Mouse (Mus musculus) testis, adult 2 months (tissue): Measurements from ENCODE around the gene Tspan5. TPM values are rescaled to one million over a fixed set of nuclear protein-coding genes. Genes with fewer than 3 reads are reported as not detected.

ENCODE experiments used
- H3K27ac ChIP-seq: fragments of 200-500 bp; 2 replicates; pipeline ENCODE4 v1.5.1; 2012; ENCODE audit warnings: low read depth, low read length; ENCODE audit not compliant: control insufficient read depth, insufficient read depth
- H3K27me3 ChIP-seq: fragments of 200-500 bp; 2 replicates; pipeline ENCODE4 v1.6.1; 2012; ENCODE audit warnings: mild to moderate bottlenecking, low read length, moderate library complexity; ENCODE audit not compliant: control insufficient read depth, insufficient read depth
- H3K36me3 ChIP-seq: fragments of 200-500 bp; 2 replicates; pipeline ENCODE4 v1.6.1; 2012; ENCODE audit warnings: mild to moderate bottlenecking, low read length; ENCODE audit not compliant: control insufficient read depth, insufficient read depth
- H3K4me1 ChIP-seq: fragments of 200-500 bp; 2 replicates; pipeline ENCODE4 v1.6.1; 2012; ENCODE audit warnings: low read length; ENCODE audit not compliant: control insufficient read depth, insufficient read depth
- H3K4me3 ChIP-seq: fragments of 200-500 bp; 2 replicates; pipeline ENCODE4 v1.5.1; 2012; ENCODE audit warnings: low read depth, mild to moderate bottlenecking, low read length, moderate library complexity, mixed read lengths; ENCODE audit not compliant: control insufficient read depth
- CTCF ChIP-seq: fragments of 200-500 bp; IDR thresholded peaks from 2 replicates; pipeline ENCODE4 v1.5.1; 2012; ENCODE audit warnings: low read depth, mild to moderate bottlenecking, inconsistent platforms, low read length, moderate library complexity; ENCODE audit not compliant: control insufficient read depth, insufficient read depth, insufficient replicate concordance
- POLR2A ChIP-seq: fragments of 200-500 bp; IDR thresholded peaks from 2 replicates; pipeline ENCODE4 v1.6.1; 2012; ENCODE audit warnings: low read depth, mild to moderate bottlenecking, inconsistent platforms, low read length, moderate library complexity; ENCODE audit not compliant: control insufficient read depth
- polyA plus RNA-seq: library from polyadenylated mRNA; depleted of rRNA; stranded (reverse); fragments of >200 nt; gene quantifications from 2 replicates; pipeline ENCODE4 v1.2.3, GENCODE M21; 2012

Tspan5 gene
- polyA plus RNA-seq, 1 experiment, result 27.9 TPM

DNA sequence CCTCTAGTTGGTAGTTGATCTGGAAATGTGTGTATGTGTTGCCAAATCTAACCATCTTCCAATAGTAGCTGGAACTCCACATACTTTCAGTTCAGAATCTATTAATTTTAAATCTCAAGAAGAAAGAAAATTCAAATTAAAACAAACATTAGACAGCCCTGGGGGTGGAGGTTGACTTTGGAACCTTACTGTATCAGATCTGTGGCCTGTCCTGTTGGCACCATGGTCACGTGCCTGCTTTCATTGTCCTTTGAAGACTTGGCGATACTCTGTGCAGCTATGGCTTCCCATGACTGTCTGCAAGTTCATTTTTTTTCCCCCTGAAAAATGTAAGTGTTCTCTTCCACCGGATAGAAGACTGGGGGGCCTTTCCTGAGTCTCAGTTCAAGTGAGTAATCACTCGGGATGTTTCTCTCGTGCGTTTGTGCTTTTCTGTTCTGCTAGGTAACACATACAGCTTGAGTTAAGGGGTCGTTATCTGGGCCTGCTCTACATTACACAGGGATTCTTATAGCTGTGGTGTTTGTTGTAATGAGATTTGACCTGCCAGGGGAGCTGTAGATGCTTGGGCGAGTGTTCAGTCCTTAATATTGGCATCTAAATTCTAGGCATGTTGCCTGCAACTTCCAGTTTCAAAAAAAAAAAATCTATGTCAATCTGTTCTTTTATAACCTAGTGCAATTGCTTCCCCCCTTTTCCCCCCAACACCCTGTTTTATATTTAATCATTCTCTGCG, 32.0 kb downstream of the Tspan5 start:
- Histone ChIP-seq H3K27ac (no peak overlapping the region), H3K4me1 (peaks cover 5% of the 10 kb centered on the region; the same call in 1 of the 2 replicates), H3K36me3 (no peaks in the 10 kb centered on the region), H3K27me3 (no peaks in the 10 kb centered on the region), H3K4me3 (no peak overlapping the region)
- no peak for TF ChIP-seq CTCF
- TF ChIP-seq POLR2A, result no peak

- H3K27me3 ChIP-seq, result no peaks in the 10 kb centered on the region
- no peak for TF ChIP-seq POLR2A
- no peak for TF ChIP-seq CTCF
- no peaks in the 10 kb centered on the region for H3K36me3 ChIP-seq
- no peak overlapping the region for H3K4me3 ChIP-seq
- no peak overlapping the region for H3K27ac ChIP-seq
- peaks cover 5% of the 10 kb centered on the region; the same call in 1 of the 2 replicates for H3K4me1 ChIP-seq
Measured at GRCm38 (mm10) chr3:138774607-138774943, 32.6 kb downstream of the Tspan5 start.

DNA sequence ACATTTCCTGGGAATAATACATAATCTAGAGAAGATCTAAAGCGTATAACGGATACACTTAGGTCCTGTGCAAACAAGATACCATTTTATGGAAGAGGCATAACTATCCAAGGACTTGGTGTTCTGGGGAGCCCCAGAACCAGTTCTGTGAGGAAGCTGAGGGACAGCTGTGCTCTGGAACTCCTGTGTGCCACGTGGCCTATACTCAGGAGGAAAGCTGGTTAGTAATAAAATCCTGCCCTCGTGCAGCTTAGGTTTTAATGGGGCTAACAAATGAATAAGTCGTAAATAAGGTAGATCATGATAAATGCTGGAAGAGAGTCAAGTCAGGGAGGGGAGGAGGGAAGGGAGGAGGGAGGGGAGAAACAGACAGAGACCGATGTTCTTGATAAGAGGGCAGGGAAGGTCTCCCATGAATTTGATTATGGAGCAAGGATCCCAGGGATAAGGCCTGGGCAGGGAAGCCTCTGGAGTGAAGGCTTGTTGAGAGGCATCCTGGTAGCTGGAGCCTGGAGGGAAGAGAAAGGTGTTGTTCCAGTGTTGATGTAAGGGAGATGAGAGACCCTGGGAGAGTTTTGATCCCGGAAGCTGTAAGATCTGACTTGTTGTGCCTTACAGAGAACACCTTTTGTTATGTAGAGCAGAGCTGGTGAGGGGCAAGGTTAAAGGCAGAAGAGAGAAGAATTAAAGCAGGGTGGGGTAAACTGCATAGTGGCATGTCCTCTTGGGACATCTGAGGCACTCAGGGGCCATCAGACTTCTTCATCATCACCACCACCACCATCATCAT, 34.1 kb downstream of the Tspan5 start:
- TF ChIP-seq CTCF (no peak), POLR2A (no peak)
- Histone ChIP-seq H3K4me3 (no peak overlapping the region), H3K27ac (no peak overlapping the region), H3K36me3 (no peaks in the 10 kb centered on the region), H3K4me1 (peaks cover 1% of the 10 kb centered on the region; the same call in 1 of the 2 replicates), H3K27me3 (no peaks in the 10 kb centered on the region)

GRCm38 (mm10) chr3:138781492-138781891, 39.5 kb downstream of the Tspan5 start:
- Histone ChIP-seq H3K36me3 (no peaks in the 10 kb centered on the region), H3K27me3 (no peaks in the 10 kb centered on the region), H3K27ac (no peak overlapping the region), H3K4me3 (no peak overlapping the region), H3K4me1 (peaks cover 7% of the 10 kb centered on the region)
- TF ChIP-seq CTCF (no peak), POLR2A (no peak)

DNA sequence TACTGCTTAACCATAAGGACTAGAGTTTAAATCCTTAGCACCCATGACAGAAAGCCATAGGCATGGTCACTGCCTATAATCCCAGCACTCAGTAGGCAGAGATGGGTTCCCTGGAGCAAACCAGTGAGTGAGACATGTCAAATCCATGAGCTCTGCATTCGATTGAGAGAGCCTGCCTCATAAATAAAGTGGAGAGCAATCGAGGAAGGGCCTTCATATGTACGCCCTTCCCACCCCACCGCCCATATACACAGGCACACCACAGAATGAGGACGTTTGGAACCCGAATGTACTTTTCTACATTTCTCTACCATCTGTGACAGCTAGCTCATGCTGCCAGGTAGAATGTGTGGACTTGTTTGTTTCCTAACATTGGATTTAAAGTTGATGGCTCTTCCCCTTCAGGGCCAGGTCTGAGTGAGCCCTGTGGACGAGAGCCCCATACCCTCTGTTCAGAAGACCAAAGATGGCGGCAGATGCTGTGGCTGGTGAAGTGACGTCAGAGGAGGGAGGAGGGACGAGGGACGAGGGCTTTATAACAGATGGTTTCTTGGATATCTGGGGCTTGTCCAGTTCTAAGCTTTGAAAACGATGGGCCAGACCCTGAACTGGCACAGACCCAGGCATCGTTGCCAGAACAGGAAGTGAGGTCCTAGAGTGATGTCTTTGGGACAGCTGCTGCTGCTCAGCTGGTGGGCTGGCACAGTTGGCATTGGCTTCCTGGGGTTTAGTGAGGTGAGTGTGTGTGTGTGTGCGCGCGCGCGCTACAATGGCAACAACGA, 42.1 kb downstream of the Tspan5 start:
- Histone ChIP-seq H3K4me3 (peak overlapping the region; percentile 67), H3K36me3 (no peaks in the 10 kb centered on the region), H3K4me1 (peaks cover 7% of the 10 kb centered on the region), H3K27me3 (no peaks in the 10 kb centered on the region), H3K27ac (peak overlapping the region; percentile 79)
- TF ChIP-seq CTCF, result no peak
- TF ChIP-seq POLR2A, result no peak

DNA sequence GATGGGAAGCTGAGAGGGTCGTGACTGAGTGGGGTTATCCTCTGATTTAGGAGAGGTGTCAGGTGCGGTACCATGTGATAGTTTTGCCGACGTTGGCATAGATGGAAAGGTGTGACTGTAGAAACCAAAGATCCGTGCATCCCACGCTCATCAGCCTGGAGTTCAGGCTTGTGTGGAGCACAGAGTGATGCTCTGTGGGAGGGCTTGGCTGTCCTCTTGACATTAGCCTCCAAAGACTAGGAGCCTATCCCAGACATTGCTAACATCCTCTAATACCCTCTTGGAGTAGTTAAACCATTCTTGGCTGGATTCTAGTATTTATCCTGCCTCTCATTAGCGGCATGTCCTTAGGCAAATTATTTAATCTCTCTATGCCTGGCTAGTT, 42.6 kb downstream of the Tspan5 start:
- Histone ChIP-seq H3K27ac (peak overlapping the region; percentile 25; the same call in 1 of the 2 replicates), H3K4me1 (peaks cover 7% of the 10 kb centered on the region), H3K4me3 (peak overlapping the region; percentile 67), H3K36me3 (no peaks in the 10 kb centered on the region), H3K27me3 (no peaks in the 10 kb centered on the region)
- TF ChIP-seq CTCF (no peak), POLR2A (no peak)

DNA sequence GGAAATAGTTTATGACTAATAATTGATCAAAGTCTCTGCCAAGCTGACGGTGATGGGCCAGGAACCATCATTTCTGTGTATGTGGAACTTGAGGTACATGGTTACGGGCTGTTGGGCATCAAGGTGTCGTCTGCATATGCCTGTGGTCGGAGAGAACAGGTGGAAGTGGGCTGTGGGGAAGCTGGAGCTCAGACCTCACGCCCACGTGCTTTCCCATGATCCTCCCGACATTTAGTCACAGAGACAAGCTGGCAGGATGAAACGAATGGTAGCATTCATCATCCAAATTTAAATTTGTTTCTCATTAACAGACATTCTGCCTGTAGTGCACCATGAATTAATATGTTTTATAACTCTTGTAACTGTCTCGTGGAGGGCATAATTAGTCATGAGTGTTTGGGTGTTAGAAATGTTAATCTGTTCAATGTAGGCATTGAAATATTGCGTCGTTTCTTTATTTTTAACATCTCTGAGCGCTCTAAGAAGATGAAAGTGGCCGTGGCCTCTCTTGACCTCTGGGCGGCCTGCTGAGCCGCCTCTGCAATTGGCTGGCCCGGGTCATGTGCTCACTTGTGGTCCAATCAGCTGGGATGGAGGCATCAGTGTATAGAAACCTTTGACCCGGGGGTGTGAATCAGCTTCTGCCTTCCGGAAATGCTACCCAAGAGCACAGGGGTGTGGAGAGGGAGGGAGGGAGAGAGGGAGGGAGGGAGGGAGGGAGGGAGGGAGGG, 45.9 kb downstream of the Tspan5 start:
- no peak overlapping the region for H3K4me3 ChIP-seq
- no peaks in the 10 kb centered on the region for H3K27me3 ChIP-seq
- TF ChIP-seq CTCF (no peak), POLR2A (no peak)
- H3K27ac ChIP-seq, result no peak overlapping the region
- peaks cover 7% of the 10 kb centered on the region for H3K4me1 ChIP-seq
- no peaks in the 10 kb centered on the region for H3K36me3 ChIP-seq
